Mouse (Mus musculus) heart, adult 11 months (tissue): ENCODE results near the gene Dnase1l3.

ENCODE experiments used
- DNase-seq: peaks from one replicate; pipeline ENCODE4 v3.0.0; 2022

Gene Dnase1l3

GRCm38 (mm10) chr14:7994271-7994767 is at the start of gene Dnase1l3:
Gene Dnase1l3, minus strand, starts transcription at chr14:7994573.
- peak; percentile 94 for DNase-seq

GRCm38 (mm10) chr14:8042577-8042976 is 48.2 kb upstream of the Dnase1l3 start:
- peak; percentile 59 for DNase-seq

- peak; percentile 49 for DNase-seq
Observed at GRCm38 (mm10) chr14:8042120-8042519, 47.7 kb upstream of the Dnase1l3 start.

- peak; percentile 82 for DNase-seq
Observed at GRCm38 (mm10) chr14:8040911-8041678, 46.7 kb upstream of the Dnase1l3 start.

- DNase-seq = peak; percentile 74
Observed at GRCm38 (mm10) chr14:8040179-8040578, 45.8 kb upstream of the Dnase1l3 start.

GRCm38 (mm10) chr14:8038791-8039448 is 44.5 kb upstream of the Dnase1l3 start:
- DNase-seq = peak; percentile 95

- DNase-seq = no peak
Observed at GRCm38 (mm10) chr14:8038150-8038549, 43.8 kb upstream of the Dnase1l3 start.

GRCm38 (mm10) chr14:8036406-8036805 is 42.0 kb upstream of the Dnase1l3 start:
- DNase-seq = no peak

GRCm38 (mm10) chr14:8035951-8036350 is 41.6 kb upstream of the Dnase1l3 start:
- DNase-seq = peak; percentile 83

GRCm38 (mm10) chr14:8034561-8034960 is 40.2 kb upstream of the Dnase1l3 start:
- no peak for DNase-seq

- DNase-seq = peak; percentile 91
Observed at GRCm38 (mm10) chr14:8032087-8032944, 37.9 kb upstream of the Dnase1l3 start.

- DNase-seq = peak; percentile 90
Observed at GRCm38 (mm10) chr14:8030535-8030934, 36.2 kb upstream of the Dnase1l3 start.

- DNase-seq = no peak
Observed at GRCm38 (mm10) chr14:8029752-8030151, 35.4 kb upstream of the Dnase1l3 start.

GRCm38 (mm10) chr14:8028086-8028485 is 33.7 kb upstream of the Dnase1l3 start:
- DNase-seq = peak; percentile 68

GRCm38 (mm10) chr14:8026769-8027531 is 32.6 kb upstream of the Dnase1l3 start:
- DNase-seq = peak; percentile 78

GRCm38 (mm10) chr14:8024936-8025335 is 30.6 kb upstream of the Dnase1l3 start:
- peak; percentile 61 for DNase-seq

- DNase-seq = peak; percentile 89
Observed at GRCm38 (mm10) chr14:8024469-8024868, 30.1 kb upstream of the Dnase1l3 start.

GRCm38 (mm10) chr14:8020546-8020945 is 26.2 kb upstream of the Dnase1l3 start:
- peak; percentile 75 for DNase-seq

- no peak for DNase-seq
Observed at GRCm38 (mm10) chr14:8020011-8020410, 25.6 kb upstream of the Dnase1l3 start.

GRCm38 (mm10) chr14:8016951-8017350 is 22.6 kb upstream of the Dnase1l3 start:
- peak; percentile 78 for DNase-seq

GRCm38 (mm10) chr14:8016276-8016675 is 21.9 kb upstream of the Dnase1l3 start:
- DNase-seq = peak; percentile 49

GRCm38 (mm10) chr14:8015756-8016155 is 21.4 kb upstream of the Dnase1l3 start:
- peak; percentile 83 for DNase-seq
